Mouse (Mus musculus) myocyte (in vitro differentiated cells): Measurements from ENCODE around the gene Gm11639.

Experiments
- E2F4 ChIP-seq: IDR thresholded peaks from one replicate; pipeline ENCODE4 v1.6.1; 2011; ENCODE audit warnings: mild to moderate bottlenecking, control low read depth, moderate library complexity; ENCODE audit not compliant: insufficient read depth
- MYOD1 ChIP-seq, 3 experiments: IDR thresholded peaks; one replicate each; pipeline ENCODE4 v1.6.1; 2011; ENCODE audit warnings: control low read depth in 2 of 3, low read depth in 2 of 3, mild to moderate bottlenecking in 2 of 3, moderate library complexity in 1 of 3; ENCODE audit not compliant: insufficient read length in 2 of 3, control insufficient read depth in 1 of 3

DNA sequence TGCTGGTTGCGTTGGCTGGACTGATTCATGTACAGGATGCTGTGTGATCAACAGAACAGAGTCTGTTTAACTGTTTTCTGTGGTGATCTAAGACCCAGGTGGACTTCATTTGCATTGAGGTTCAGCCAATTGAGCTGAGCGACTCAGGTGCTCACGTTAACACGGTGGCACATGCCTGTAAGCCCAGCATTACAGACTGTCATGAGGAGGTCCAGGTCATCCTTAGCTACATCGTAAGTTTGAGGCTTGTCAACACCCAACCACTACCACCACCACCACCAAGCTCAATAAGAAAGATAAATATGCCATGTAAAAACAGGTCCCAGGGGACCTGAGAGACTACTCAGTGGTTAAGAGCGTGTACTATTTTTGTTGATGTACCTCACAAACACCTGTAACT lies 40.1 kb upstream of the Gm11639 start:
- TF ChIP-seq MYOD1 (IDR thresholded peaks at IDR 0.05; ENCODE audit: control insufficient read depth in 1 of 3, insufficient read length in 2 of 3, low read depth in 2 of 3), result no peak
- no peak for TF ChIP-seq E2F4
